Mouse (Mus musculus) thymus, adult 2 months (tissue): ENCODE measurements around the gene Ergic3.

Source experiments
- CTCF ChIP-seq: fragments of 200-500 bp; IDR thresholded peaks from 2 replicates; pipeline ENCODE4 v1.5.1; 2012; ENCODE audit warnings: mild to moderate bottlenecking, control low read depth, low read length, moderate library complexity, borderline replicate concordance; ENCODE audit not compliant: control insufficient read depth, poor library complexity, insufficient read depth; ENCODE audit errors: extremely low read depth
- POLR2A ChIP-seq: fragments of 200-500 bp; IDR thresholded peaks from 2 replicates; pipeline ENCODE4 v1.6.1; 2012; ENCODE audit warnings: mild to moderate bottlenecking, low read length, control low read depth, moderate library complexity; ENCODE audit not compliant: control insufficient read depth, poor library complexity, insufficient read depth; ENCODE audit errors: extremely low read depth

- TF ChIP-seq CTCF, result no peak
- no peak for TF ChIP-seq POLR2A
These were observed 47.9 kb upstream of the Ergic3 start for GRCm38 (mm10) chr2:155959981-155960380.
